Mouse (Mus musculus) neutrophil, adult 83 days (primary cell): ENCODE data around the gene Med12l. TPM values are rescaled to one million over a fixed set of nuclear protein-coding genes. Genes with fewer than 3 reads are reported as not detected.

ENCODE experiments used
- total RNA-seq, 2 experiments: library from RNA; stranded (reverse); gene quantifications; one replicate each; pipeline ENCODE4 v1.2.4; 2023

The Med12l gene
- total RNA-seq, result under 1 TPM; 0.82 to 0.92 TPM

GRCm38 (mm10) chr3:59005271-59005995, at the start of gene Med12l:
Med12l (plus strand) TSS chr3:59005825.

GRCm38 (mm10) chr3:59101218-59101986, 95.8 kb downstream of the Med12l start, which contains the start of gene Gpr171:
Gpr171 (minus strand) TSS chr3:59101821.

GRCm38 (mm10) chr3:59153424-59153823, 147.8 kb downstream of the Med12l start, which contains the start of gene P2ry14:
P2ry14 (minus strand) TSS chr3:59153618.

GRCm38 (mm10) chr3:59194938-59195337, 189.3 kb downstream of the Med12l start, which contains the start of gene Gpr87:
Gpr87 (minus strand) TSS chr3:59195104.

GRCm38 (mm10) chr3:59210727-59211126, 205.1 kb downstream of the Med12l start, which contains the start of gene P2ry13:
P2ry13 (minus strand) TSS chr3:59210882.

GRCm38 (mm10) chr3:59262704-59263103, 257.1 kb downstream of the Med12l start, which contains the start of gene P2ry12:
P2ry12 (minus strand) TSS chr3:59262871.

GRCm38 (mm10) chr3:59344065-59344905, 338.7 kb downstream of the Med12l start, which contains the start of gene Igsf10:
Igsf10 (minus strand) TSS chr3:59344394.

Other genes with a start within 250 kb of the Med12l start
- gene Mindy4b-ps, start 183.5 kb upstream of the Med12l start, total RNA-seq, result not detected
- not detected for gene Clrn1, start 120.5 kb upstream of the Med12l start, total RNA-seq
- 1 to 10 TPM; 1.1 to 1.7 TPM for gene Gpr171, start 96.0 kb downstream of the Med12l start, total RNA-seq
- gene P2ry14, start 147.8 kb downstream of the Med12l start, total RNA-seq, result 1 to 10 TPM; 1.1 TPM
- gene Gpr87, start 189.3 kb downstream of the Med12l start, total RNA-seq, result not detected
- gene P2ry13, start 205.1 kb downstream of the Med12l start, total RNA-seq, result 10 to 100 TPM; 10.5 to 14.1 TPM